Mouse (Mus musculus) liver, embryonic 14.5 days (tissue): ENCODE data around the gene Eif5b. TPM values are rescaled to one million over a fixed set of nuclear protein-coding genes. Genes with fewer than 3 reads are reported as not detected.
A peak's percentile ranks its signal among the peaks of the same experiment; 100 is the strongest.

ENCODE experiments used
- ATAC-seq: fragments of 200-750 bp; cut with Nextera tagmentation; 2 replicates; pipeline ENCODE4 v1.8.0; 2017; ENCODE audit warnings: moderate number of reproducible peaks, mild to moderate bottlenecking, moderate library complexity; ENCODE audit not compliant: insufficient read depth
- DNase-seq, 3 experiments: peaks; one replicate each; pipeline ENCODE4 v3.0.0-alpha.2; 2012 to 2013; ENCODE audit warnings: low read depth in 3 of 3, low spot score in 3 of 3
- H3K27ac ChIP-seq: fragments of 300-500 bp; sonication (generic); 2 replicates; pipeline ENCODE4 v1.5.1; 2014; ENCODE audit warnings: moderate library complexity, mild to moderate bottlenecking, control low read depth, inconsistent platforms
- H3K27me3 ChIP-seq: fragments of 300-500 bp; sonication (generic); 2 replicates; pipeline ENCODE4 v1.6.1; 2014; ENCODE audit warnings: mild to moderate bottlenecking, low read length, moderate library complexity; ENCODE audit not compliant: control insufficient read depth, insufficient read depth
- H3K36me3 ChIP-seq: fragments of 300-500 bp; sonication (generic); replicated peaks from 2 replicates; pipeline ENCODE4 v1.6.1; 2014; ENCODE audit warnings: low read depth; ENCODE audit not compliant: control insufficient read depth, insufficient read depth
- H3K4me1 ChIP-seq, 2 experiments: fragments of 200-500 bp in 1 of 2; fragments of 300-500 bp in 1 of 2; sonication (generic) in 1 of 2; replicated peaks; 2 replicates each; pipeline ENCODE4 v1.6.1; 2012 to 2014; ENCODE audit warnings: antibody characterized with exemption in 1 of 2, inconsistent platforms in 1 of 2, low read length in 1 of 2; ENCODE audit not compliant: control insufficient read depth in 2 of 2, insufficient read depth in 2 of 2
- H3K4me2 ChIP-seq: fragments of 300-500 bp; sonication (generic); 2 replicates; pipeline ENCODE4 v1.6.1; 2014; ENCODE audit warnings: low read depth, mild to moderate bottlenecking, control low read depth, moderate library complexity
- H3K4me3 ChIP-seq, 2 experiments: fragments of 200-500 bp in 1 of 2; fragments of 300-500 bp in 1 of 2; sonication (generic) in 1 of 2; 2 replicates each; pipeline ENCODE4 v1.5.1; 2012 to 2014; ENCODE audit warnings: low read depth in 2 of 2, low read length in 2 of 2, mild to moderate bottlenecking in 2 of 2, control low read depth in 1 of 2, inconsistent platforms in 1 of 2, moderate library complexity in 1 of 2; ENCODE audit not compliant: insufficient read depth in 1 of 2
- H3K9ac ChIP-seq: fragments of 300-500 bp; sonication (generic); replicated peaks from 2 replicates; pipeline ENCODE4 v1.6.1; 2014; ENCODE audit warnings: mild to moderate bottlenecking, control low read depth, moderate library complexity
- H3K9me3 ChIP-seq: fragments of 300-500 bp; sonication (generic); 2 replicates; pipeline ENCODE4 v1.6.1; 2016; ENCODE audit warnings: low read length, mixed read lengths; ENCODE audit not compliant: control insufficient read depth
- CTCF ChIP-seq: IDR thresholded peaks from 2 replicates; pipeline ENCODE4 v1.5.1; 2016; ENCODE audit warnings: antibody characterized with exemption, low read depth, control low read depth
- EP300 ChIP-seq: IDR thresholded peaks from 2 replicates; pipeline ENCODE4 v1.6.1; 2016; ENCODE audit warnings: antibody characterized with exemption, low read depth
- WGBS: fragments of 180-500 bp; shearing (Covaris S2); extraction: QIAGEN DNeasy Blood & Tissue Kit; methylation state at CpG from one replicate; pipeline ENCODE4 v1.1.7; 2014; ENCODE audit not compliant: insufficient replicate concordance; 5-methylcytosine and 5-hydroxymethylcytosine counted together
- polyA plus RNA-seq, 2 experiments: library from polyadenylated mRNA; depleted of rRNA in 1 of 2; stranded (reverse) in 1 of 2; unstranded in 1 of 2; fragments of >200 nt; fragmentation: Nextera tagmentation in 1 of 2; extraction: Ambion mirVana in 1 of 2; gene quantifications; 2 replicates each; pipeline versions ENCODE4 v1.2.1 to v1.2.3; 2012 to 2014

Gene Eif5b
- polyA plus RNA-seq, 2 experiments, result 14.0 to 23.9 TPM

DNA sequence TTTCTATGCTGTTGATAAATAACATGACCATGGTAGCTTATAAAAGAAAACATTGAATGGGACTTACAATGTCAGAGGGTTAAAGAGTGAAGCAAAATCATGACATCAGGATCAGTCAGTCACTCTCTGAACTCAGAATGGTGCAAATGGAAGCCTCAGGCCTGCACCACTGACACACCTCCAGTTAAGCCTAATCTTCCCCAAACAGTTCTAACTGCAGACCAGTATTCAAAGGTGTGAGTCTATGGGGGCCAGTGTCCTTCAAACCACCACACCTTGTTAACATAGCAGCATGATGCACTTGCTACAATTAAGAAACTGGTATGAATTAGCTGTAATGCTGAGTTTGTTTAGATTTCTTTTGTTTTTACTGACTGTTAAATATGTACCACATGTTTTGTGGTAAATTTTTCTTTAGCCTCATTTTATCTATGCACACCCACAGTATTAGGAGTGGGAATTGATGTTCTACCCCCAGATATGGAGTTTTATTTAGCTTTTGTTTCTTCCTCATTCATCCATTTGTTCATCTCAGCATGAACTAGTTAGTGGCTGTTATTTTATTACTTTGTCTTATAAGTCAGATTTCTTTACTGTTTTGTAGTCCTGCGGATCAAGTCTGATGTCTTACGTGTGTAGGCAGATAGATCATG is 16.9 kb downstream of the Eif5b start:
- H3K36me3 ChIP-seq, result peaks cover 20% of the 10 kb centered on the region
- no peak overlapping the region for H3K4me3 ChIP-seq
- no peaks in the 10 kb centered on the region for H3K9me3 ChIP-seq
- H3K4me1 ChIP-seq, result peaks cover 48% of the 10 kb centered on the region in 2 experiments
- peak overlapping the region; percentile 42 for H3K4me2 ChIP-seq
- DNase-seq, result peak; percentile 49 to 55 (median 50)
- no peak overlapping the region for H3K9ac ChIP-seq
- H3K27me3 ChIP-seq, result no peaks in the 10 kb centered on the region
- peak; percentile 63 for ATAC-seq
- TF ChIP-seq CTCF (no peak), EP300 (peak; percentile 79)
- peak overlapping the region; percentile 52 for H3K27ac ChIP-seq
- 95% methylated on average over 2 of the region's 2 CpGs for WGBS

DNA sequence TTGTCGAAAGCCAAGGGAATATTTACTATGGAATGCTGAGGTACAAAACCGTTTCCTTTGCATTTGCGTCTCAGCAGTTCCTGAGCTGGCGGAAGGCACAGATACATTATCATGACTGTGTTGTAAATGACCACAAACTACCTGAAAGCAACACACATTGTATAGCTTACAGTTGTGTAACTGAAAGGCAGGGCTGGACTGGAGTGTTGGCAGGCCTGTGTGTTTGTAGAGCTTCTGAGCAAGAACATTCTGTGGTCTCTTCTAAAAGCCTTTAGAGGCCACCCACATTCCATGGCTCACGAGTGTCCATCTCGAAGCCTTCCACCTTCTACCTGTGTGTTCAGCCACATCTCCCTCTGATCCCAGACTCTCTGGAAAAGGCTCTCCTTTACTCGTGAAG is 29.5 kb downstream of the Eif5b start:
- DNase-seq (no peak), ATAC-seq (no peak)
- Histone ChIP-seq H3K27ac (no peak overlapping the region), H3K4me3 (no peak overlapping the region), H3K9me3 (no peaks in the 10 kb centered on the region), H3K4me1 (no peaks in the 10 kb centered on the region), H3K27me3 (no peaks in the 10 kb centered on the region), H3K36me3 (peaks cover 28% of the 10 kb centered on the region), H3K9ac (no peak overlapping the region), H3K4me2 (no peak overlapping the region)
- TF ChIP-seq EP300 (no peak), CTCF (no peak)
- WGBS, result 81% methylated on average over 7 of the region's 7 CpGs

DNA sequence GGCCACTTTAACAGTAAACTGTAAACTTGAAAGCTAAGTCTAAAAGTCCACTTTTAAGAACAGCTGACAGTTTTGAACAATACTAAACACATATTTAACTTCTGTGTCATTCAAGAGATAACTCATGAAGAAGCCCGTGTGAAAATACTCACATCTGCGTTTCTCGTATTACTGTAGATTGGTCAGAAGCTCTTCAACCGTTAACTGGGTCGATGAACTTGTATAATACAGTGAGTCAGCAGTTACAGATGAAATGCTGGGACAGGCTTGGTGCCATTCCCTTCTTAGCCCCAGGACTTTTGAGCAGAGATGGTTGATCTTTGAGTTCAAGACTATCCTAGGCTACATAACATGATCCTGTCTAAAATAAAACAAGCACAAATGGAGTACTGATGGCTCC is 33.6 kb downstream of the Eif5b start:
- Histone ChIP-seq H3K27me3 (no peaks in the 10 kb centered on the region), H3K4me1 (no peaks in the 10 kb centered on the region), H3K4me2 (no peak overlapping the region), H3K9me3 (no peaks in the 10 kb centered on the region), H3K9ac (no peak overlapping the region), H3K4me3 (no peak overlapping the region), H3K27ac (no peak overlapping the region), H3K36me3 (peaks cover 44% of the 10 kb centered on the region)
- DNase-seq (no peak), ATAC-seq (no peak)
- WGBS, result 82% methylated on average over 5 of the region's 5 CpGs
- TF ChIP-seq CTCF, result no peak
- no peak for TF ChIP-seq EP300

DNA sequence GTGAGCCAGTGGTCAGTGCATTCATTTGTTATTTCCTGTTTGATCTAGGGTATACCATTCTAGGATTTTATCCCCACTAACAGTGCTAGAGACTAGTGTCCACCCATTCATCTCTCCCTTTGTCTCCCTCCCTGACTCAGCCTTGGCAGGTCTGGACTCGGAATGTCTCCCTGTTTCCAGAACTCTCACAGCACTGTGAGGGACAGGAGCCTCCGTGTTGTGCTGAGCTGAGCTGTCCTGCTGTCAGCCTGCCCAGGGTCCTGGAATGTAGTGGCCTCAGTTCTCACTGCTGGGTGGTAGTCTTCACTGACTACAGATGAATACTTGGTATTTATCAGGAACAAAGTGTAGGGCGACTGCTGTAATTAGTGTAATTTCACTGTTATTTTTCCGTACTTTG is 37.7 kb downstream of the Eif5b start:
- no peak for TF ChIP-seq EP300
- no peak for TF ChIP-seq CTCF
- H3K27me3 ChIP-seq, result no peaks in the 10 kb centered on the region
- WGBS, result 79% methylated on average over 4 of the region's 4 CpGs
- peaks cover 71% of the 10 kb centered on the region for H3K36me3 ChIP-seq
- no peaks in the 10 kb centered on the region for H3K9me3 ChIP-seq
- ATAC-seq, result no peak
- no peak overlapping the region for H3K9ac ChIP-seq
- no peak overlapping the region for H3K27ac ChIP-seq
- no peak overlapping the region for H3K4me2 ChIP-seq
- H3K4me1 ChIP-seq, result no peaks in the 10 kb centered on the region
- H3K4me3 ChIP-seq, result no peak overlapping the region
- no peak for DNase-seq

DNA sequence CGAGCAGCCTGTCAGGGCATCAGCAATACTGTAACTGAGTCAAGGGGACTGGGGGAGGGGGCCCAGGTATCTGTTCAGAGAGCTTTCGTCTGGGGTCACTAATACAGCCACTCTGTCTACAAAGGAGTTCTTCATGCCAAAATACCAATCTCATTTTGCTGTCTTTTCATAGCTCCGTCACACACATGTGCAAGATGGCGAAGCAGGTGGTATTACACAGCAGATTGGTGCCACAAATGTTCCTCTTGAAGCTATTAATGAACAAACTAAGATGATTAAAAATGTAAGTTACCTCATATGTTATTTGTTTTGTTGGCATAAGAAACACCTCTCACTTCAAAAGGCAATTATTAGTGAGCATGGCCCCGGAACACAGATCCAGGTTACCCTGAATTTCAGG is 39.6 kb downstream of the Eif5b start:
- peaks cover 79% of the 10 kb centered on the region for H3K36me3 ChIP-seq

More for the DNA sequence above, 39.6 kb downstream of the Eif5b start:
- Histone ChIP-seq H3K4me1 (no peaks in the 10 kb centered on the region), H3K4me3 (no peak overlapping the region), H3K9me3 (no peaks in the 10 kb centered on the region), H3K27me3 (no peaks in the 10 kb centered on the region), H3K27ac (no peak overlapping the region), H3K9ac (no peak overlapping the region), H3K4me2 (no peak overlapping the region)
- DNase-seq (no peak), ATAC-seq (no peak)
- 82% methylated on average over 5 of the region's 5 CpGs for WGBS
- no peak for TF ChIP-seq EP300
- no peak for TF ChIP-seq CTCF
